Mouse (Mus musculus) 3134 (cell line): ENCODE results near the gene Cdiptos.

Experiments
- DNase-seq: peaks from one replicate; pipeline ENCODE4 v3.0.0-alpha.2; 2011; ENCODE audit warnings: low spot score; ENCODE audit not compliant: insufficient read length; ENCODE audit errors: extremely low read depth

The Cdiptos gene

GRCm38 (mm10) chr7:126929046-126929445, 46.9 kb downstream of the Cdiptos start:
- no peak for DNase-seq

- DNase-seq = peak; percentile 95
These were observed 47.4 kb downstream of the Cdiptos start, which contains the start of gene Kctd13 for GRCm38 (mm10) chr7:126928384-126929037. Gene Kctd13, plus strand, starts transcription at chr7:126928879.

- DNase-seq = no peak
These were observed 49.6 kb downstream of the Cdiptos start for GRCm38 (mm10) chr7:126926299-126926698.

GRCm38 (mm10) chr7:126923999-126924398, 51.9 kb downstream of the Cdiptos start:
- no peak for DNase-seq

GRCm38 (mm10) chr7:126922624-126923060, 53.3 kb downstream of the Cdiptos start, which contains the start of gene Tmem219:
Gene Tmem219, minus strand, starts transcription at chr7:126922917.
- DNase-seq = no peak
